Mouse (Mus musculus) heart, embryonic 15.5 days (tissue): ENCODE measurements around the gene Rbms2. TPM values are rescaled to one million over a fixed set of nuclear protein-coding genes. Genes with fewer than 3 reads are reported as not detected.
"Not testable (repeated sequence)": the region's sequence is repeated elsewhere in the genome, so short reads cannot be mapped to it uniquely, and the experiment has no call there.

Experiments
- ATAC-seq: fragments of 200-750 bp; cut with Nextera tagmentation; replicated peaks from 2 replicates; pipeline ENCODE4 v1.8.0; 2017; ENCODE audit warnings: low read depth, moderate TSS enrichment; ENCODE audit not compliant: insufficient number of reproducible peaks, insufficient read depth, low FRiP score
- H3K27ac ChIP-seq: fragments of 300-500 bp; sonication (generic); 2 replicates; pipeline ENCODE4 v1.5.1; 2015; ENCODE audit warnings: mild to moderate bottlenecking, inconsistent platforms
- H3K27me3 ChIP-seq: fragments of 300-500 bp; sonication (generic); 2 replicates; pipeline ENCODE4 v1.6.1; 2015; ENCODE audit warnings: inconsistent platforms
- H3K36me3 ChIP-seq: fragments of 300-500 bp; sonication (generic); 2 replicates; pipeline ENCODE4 v1.6.1; 2015; ENCODE audit warnings: mild to moderate bottlenecking, inconsistent platforms
- H3K4me1 ChIP-seq: fragments of 300-500 bp; sonication (generic); replicated peaks from 2 replicates; pipeline ENCODE4 v1.6.1; 2015; ENCODE audit warnings: inconsistent platforms
- H3K4me2 ChIP-seq: fragments of 300-500 bp; sonication (generic); 2 replicates; pipeline ENCODE4 v1.6.1; 2015; ENCODE audit warnings: inconsistent platforms, mild to moderate bottlenecking, moderate library complexity
- H3K4me3 ChIP-seq: fragments of 300-500 bp; sonication (generic); 2 replicates; pipeline ENCODE4 v1.5.1; 2015; ENCODE audit warnings: mild to moderate bottlenecking, inconsistent platforms
- H3K9ac ChIP-seq: fragments of 300-500 bp; sonication (generic); 2 replicates; pipeline ENCODE4 v1.6.1; 2015; ENCODE audit warnings: mild to moderate bottlenecking, inconsistent platforms
- H3K9me3 ChIP-seq: fragments of 300-500 bp; sonication (generic); replicated peaks from 2 replicates; pipeline ENCODE4 v1.6.1; 2016; ENCODE audit warnings: inconsistent platforms
- WGBS: fragments of 180-500 bp; shearing (Covaris S2); methylation state at CpG from one replicate; pipeline ENCODE4 v1.1.7; 2015; ENCODE audit warnings: mixed read lengths; 5-methylcytosine and 5-hydroxymethylcytosine counted together
- polyA plus RNA-seq: library from polyadenylated mRNA; unstranded; fragments of >200 nt; fragmentation: Nextera tagmentation; extraction: Ambion mirVana; gene quantifications from 2 replicates; pipeline ENCODE4 v1.2.1, GENCODE M21; 2015

The Rbms2 gene
- polyA plus RNA-seq, 1 experiment from 2014 or later = 33.8 TPM

DNA sequence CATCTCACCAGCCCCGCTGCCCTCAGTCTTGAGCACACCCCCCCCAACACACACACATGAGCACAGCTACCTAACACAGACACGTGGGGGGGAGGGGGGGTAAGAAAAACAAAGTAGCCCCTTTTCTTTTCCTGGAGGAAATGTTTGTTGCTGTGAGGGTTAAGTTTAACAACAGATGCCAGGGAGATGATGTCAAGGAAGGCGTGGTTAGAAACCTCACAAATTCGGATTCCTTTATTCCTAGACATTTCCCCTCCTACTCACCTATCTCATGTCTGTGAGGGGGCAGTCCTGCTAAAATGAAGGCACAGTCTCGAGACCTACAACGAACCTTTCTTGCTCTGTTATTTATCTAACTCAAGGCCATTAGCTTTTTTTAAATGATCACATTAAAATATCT, 13.0 kb downstream of the Rbms2 start:
- no peak for ATAC-seq
- Histone ChIP-seq H3K9ac (0 out of 2 replicates have a peak overlapping the region, but pooled peaks have one; percentile 2), H3K9me3 (no peaks in the 10 kb centered on the region), H3K4me2 (no peak overlapping the region), H3K27ac (peak overlapping the region; percentile 47; the same call in 1 of the 2 replicates), H3K4me1 (peaks cover 14% of the 10 kb centered on the region; the same call in 1 of the 2 replicates), H3K27me3 (no peaks in the 10 kb centered on the region), H3K4me3 (no peak overlapping the region), H3K36me3 (peaks cover 12% of the 10 kb centered on the region; the same call in 1 of the 2 replicates)
- 31% methylated on average over 6 of the region's 6 CpGs for WGBS

DNA sequence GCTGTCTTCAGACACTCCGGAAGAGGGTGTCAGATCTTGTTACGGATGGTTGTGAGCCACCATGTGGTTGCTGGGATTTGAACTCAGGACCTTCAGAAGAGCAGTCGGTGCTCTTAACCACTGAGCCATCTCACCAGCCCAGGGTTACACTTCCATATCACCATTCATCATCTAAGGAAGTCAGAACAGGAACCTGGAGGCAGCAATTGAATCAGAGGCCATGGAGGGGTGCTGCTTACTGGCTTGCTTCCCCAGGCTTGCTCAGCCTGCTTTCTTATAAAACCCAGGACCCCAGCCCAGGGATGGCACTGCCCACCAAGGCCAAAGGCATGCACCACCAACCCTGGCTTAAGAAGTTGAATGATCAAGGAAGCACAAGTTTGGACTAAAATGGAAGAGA, 14.4 kb downstream of the Rbms2 start:
- not testable (repeated sequence) for H3K4me3 ChIP-seq, H3K27ac ChIP-seq, H3K9ac ChIP-seq, H3K9me3 ChIP-seq, ATAC-seq, H3K27me3 ChIP-seq, H3K4me2 ChIP-seq
- Histone ChIP-seq H3K4me1 (peaks cover 14% of the 10 kb centered on the region; the same call in 1 of the 2 replicates), H3K36me3 (peaks cover 12% of the 10 kb centered on the region; the same call in 1 of the 2 replicates)
- 86% methylated on average over 3 of the region's 3 CpGs for WGBS

DNA sequence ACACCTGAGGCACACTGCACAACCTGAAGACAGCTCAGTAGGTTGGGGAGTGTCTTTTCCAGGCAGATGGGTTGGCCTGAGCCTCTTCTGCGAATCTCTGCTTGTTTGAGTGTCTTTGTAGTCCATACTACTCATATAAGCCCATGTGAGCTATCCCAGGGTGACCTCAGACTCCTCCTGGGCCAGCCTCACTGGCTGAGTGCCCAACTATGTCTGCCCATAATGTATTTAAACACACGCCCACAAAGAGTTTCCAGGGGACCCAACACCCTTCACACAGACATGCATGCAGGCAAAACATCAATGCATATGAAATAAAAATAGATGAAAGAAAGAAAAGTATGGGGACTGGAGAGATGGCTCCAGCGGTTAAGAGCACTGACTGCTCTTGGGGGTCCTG, 26.1 kb downstream of the Rbms2 start:
- no peak overlapping the region for H3K9ac ChIP-seq
- 57% methylated on average over 3 of the region's 3 CpGs for WGBS

DNA sequence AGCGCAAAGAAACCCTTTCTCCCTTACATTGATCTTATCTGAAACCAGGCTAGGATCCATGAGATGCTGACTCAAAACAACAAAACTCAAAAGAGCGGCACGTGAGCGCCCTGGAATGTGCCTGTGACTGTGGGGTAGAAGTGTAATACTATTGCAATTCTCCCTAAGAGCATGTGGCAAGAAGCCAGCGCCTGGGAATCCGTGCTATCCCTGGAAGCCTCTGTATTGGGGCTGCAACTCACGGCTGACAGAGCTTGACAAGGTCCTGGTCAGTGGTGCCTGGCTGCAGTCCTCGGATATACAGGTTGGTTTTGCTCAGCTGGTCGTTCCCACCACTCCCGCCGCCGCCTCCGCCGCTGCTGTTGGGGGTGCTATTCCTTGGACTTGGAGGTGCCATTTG, 29.2 kb downstream of the Rbms2 start:
- peaks cover 45% of the 10 kb centered on the region for H3K4me1 ChIP-seq
- H3K27ac ChIP-seq = peak overlapping the region; percentile 89
- 0 out of 2 replicates have a peak overlapping the region, but pooled peaks have one; percentile 16 for H3K9ac ChIP-seq
- H3K4me2 ChIP-seq = peak overlapping the region; percentile 51
- H3K4me3 ChIP-seq = peak overlapping the region; percentile 18; the same call in 1 of the 2 replicates
- H3K36me3 ChIP-seq = peaks cover 4% of the 10 kb centered on the region; the same call in 1 of the 2 replicates
- no peaks in the 10 kb centered on the region for H3K9me3 ChIP-seq
- WGBS = 43% methylated on average over 14 of the region's 14 CpGs
- no peaks in the 10 kb centered on the region for H3K27me3 ChIP-seq
- peak; percentile 77 for ATAC-seq

More for the DNA sequence above, 26.1 kb downstream of the Rbms2 start:
- H3K4me1 ChIP-seq = peaks cover 42% of the 10 kb centered on the region
- H3K4me3 ChIP-seq = no peak overlapping the region
- H3K4me2 ChIP-seq = no peak overlapping the region
- ATAC-seq = no peak
- H3K9me3 ChIP-seq = no peaks in the 10 kb centered on the region
- no peaks in the 10 kb centered on the region for H3K27me3 ChIP-seq
- H3K27ac ChIP-seq = no peak overlapping the region
- no peaks in the 10 kb centered on the region for H3K36me3 ChIP-seq

DNA sequence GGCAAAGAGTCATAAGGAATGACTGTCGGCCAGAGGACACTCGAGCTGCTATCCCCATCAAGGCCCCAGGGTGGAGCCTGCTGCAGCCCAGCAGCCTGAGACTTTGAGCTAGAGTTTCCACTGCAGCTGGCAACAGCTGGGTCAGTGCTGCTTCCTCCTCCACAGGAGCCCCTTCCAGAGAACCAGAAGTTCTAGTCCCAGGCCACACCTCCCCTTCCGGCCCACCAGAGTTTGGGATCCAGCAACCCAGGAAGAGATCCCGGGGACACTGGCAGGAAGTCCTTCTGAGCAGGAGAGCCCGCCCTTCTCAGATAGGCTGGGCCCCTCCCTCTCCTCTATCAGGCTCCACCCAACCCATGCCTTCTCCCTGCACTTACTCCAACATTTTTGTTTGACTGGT, 30.5 kb downstream of the Rbms2 start:
- Histone ChIP-seq H3K9ac (peak overlapping the region; percentile 36; the same call in 1 of the 2 replicates), H3K4me2 (peak overlapping the region; percentile 41)

DNA sequence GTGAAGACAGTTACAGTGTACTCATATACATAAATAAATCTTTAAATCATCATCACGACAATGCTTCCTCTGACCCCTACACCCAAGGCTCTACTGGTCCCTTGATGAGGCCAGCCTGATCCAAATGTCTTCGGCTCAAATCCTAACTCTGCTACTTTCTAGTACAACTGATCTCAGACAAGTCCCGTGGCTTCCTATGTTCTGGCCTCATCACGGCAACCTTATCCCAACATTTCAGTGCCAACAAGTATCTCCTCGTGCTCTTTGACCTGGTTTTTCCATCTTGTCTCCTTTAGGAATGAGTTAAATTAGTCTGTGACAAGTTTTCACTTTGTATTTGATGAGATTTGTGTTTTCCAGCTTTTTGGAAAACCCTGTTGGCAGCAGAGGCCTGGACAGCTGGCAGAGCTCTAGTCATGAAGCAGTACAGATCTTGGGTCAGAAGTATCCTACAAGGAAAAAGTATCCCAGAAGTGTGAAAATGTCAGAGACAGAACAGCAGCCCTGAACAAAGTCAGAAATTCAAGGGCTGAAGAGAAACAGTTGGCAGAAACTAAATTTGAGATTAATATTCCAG, 31.2 kb downstream of the Rbms2 start:
- no peak for ATAC-seq
- Histone ChIP-seq H3K9me3 (no peaks in the 10 kb centered on the region), H3K9ac (no peak overlapping the region), H3K27ac (peak overlapping the region; percentile 89), H3K4me2 (peak overlapping the region; percentile 41; the same call in 1 of the 2 replicates), H3K4me1 (peaks cover 36% of the 10 kb centered on the region), H3K36me3 (peaks cover 20% of the 10 kb centered on the region), H3K27me3 (no peaks in the 10 kb centered on the region), H3K4me3 (no peak overlapping the region)
- WGBS = 66% methylated on average over 5 of the region's 5 CpGs

More for the DNA sequence above, 30.5 kb downstream of the Rbms2 start:
- Histone ChIP-seq H3K4me1 (peaks cover 43% of the 10 kb centered on the region), H3K9me3 (no peaks in the 10 kb centered on the region), H3K27ac (peak overlapping the region; percentile 89), H3K36me3 (peaks cover 14% of the 10 kb centered on the region), H3K4me3 (peak overlapping the region; percentile 1; the same call in 1 of the 2 replicates), H3K27me3 (no peaks in the 10 kb centered on the region)
- WGBS = 3% methylated on average over 5 of the region's 5 CpGs
- peak; percentile 88 for ATAC-seq

DNA sequence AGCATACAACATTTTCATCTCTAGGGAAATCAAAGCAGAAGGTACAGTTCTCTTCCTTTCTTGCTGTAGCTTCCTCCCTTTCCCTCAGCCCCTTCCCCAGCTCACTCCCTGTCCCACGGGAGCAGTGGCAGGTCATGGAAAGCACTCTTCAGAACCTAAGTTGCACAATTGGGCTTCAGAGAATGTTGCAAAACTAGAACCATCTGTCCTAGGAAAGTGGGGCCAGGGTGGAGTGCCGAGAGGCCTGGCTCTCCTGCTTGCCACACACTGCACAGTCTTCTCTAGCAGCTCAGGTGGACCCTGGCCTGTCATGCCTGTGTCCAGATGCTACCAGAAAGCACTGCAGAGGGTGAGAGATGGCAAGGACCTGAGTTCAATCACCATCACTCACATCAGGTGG, 35.1 kb downstream of the Rbms2 start:
- no peak overlapping the region for H3K9ac ChIP-seq
- ATAC-seq = no peak
- peaks cover 13% of the 10 kb centered on the region for H3K4me1 ChIP-seq
- H3K36me3 ChIP-seq = peaks cover 29% of the 10 kb centered on the region
- H3K27ac ChIP-seq = no peak overlapping the region
- no peaks in the 10 kb centered on the region for H3K27me3 ChIP-seq
- WGBS = 77% methylated on average over 2 of the region's 2 CpGs
- H3K4me3 ChIP-seq = no peak overlapping the region
- no peak overlapping the region for H3K4me2 ChIP-seq
- no peaks in the 10 kb centered on the region for H3K9me3 ChIP-seq

DNA sequence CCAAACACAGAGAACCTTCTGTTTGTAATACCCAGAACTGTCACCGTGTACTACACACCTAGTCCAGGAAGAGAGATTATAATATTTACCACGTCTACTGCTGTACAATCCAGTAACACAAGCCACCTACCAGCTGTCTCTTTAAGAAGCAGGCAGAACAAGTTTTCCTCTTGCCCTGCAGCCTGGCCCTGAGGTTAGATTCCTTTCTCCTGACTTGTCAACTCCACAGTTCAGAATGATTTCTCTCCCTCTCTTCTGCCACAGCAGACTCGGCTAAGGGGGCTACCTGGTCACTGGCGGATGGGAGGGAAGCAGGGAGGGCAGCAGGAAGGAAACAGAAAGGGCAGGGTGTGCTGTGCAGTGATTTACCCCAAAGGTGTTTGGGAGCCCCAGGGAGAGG, 36.4 kb downstream of the Rbms2 start:
- Histone ChIP-seq H3K9ac (no peak overlapping the region), H3K4me1 (no peaks in the 10 kb centered on the region), H3K36me3 (peaks cover 39% of the 10 kb centered on the region), H3K4me3 (no peak overlapping the region), H3K27me3 (no peaks in the 10 kb centered on the region), H3K27ac (no peak overlapping the region), H3K4me2 (no peak overlapping the region), H3K9me3 (no peaks in the 10 kb centered on the region)
- 59% methylated on average over 4 of the region's 4 CpGs for WGBS
- no peak for ATAC-seq

DNA sequence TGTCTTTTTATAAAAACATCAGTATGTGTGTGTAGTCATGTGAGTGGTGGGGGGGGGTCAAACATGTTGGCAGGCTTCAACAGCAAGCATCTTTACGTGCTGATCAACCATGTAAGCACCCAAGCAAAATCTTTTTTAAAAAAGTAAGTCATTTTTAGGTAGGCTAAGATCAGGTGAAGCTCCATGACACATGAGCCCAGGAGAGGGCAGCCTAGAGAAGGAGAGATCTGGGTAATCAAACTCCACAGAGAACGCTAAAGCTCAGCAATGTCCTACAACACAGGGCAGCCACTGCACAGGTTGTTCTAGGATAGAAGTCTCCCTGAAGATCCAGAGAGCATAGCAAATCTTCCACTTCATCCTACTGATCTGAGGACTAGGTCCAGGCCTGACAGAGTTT, 37.9 kb downstream of the Rbms2 start:
- H3K9me3 ChIP-seq = no peaks in the 10 kb centered on the region
- ATAC-seq = no peak
- H3K4me3 ChIP-seq = no peak overlapping the region
- whole genome bisulfite sequencing = 54% methylated on average over 2 of the region's 2 CpGs
- H3K9ac ChIP-seq = no peak overlapping the region
- no peaks in the 10 kb centered on the region for H3K27me3 ChIP-seq
- H3K4me2 ChIP-seq = no peak overlapping the region
- H3K27ac ChIP-seq = no peak overlapping the region
- H3K4me1 ChIP-seq = no peaks in the 10 kb centered on the region
- peaks cover 50% of the 10 kb centered on the region for H3K36me3 ChIP-seq

DNA sequence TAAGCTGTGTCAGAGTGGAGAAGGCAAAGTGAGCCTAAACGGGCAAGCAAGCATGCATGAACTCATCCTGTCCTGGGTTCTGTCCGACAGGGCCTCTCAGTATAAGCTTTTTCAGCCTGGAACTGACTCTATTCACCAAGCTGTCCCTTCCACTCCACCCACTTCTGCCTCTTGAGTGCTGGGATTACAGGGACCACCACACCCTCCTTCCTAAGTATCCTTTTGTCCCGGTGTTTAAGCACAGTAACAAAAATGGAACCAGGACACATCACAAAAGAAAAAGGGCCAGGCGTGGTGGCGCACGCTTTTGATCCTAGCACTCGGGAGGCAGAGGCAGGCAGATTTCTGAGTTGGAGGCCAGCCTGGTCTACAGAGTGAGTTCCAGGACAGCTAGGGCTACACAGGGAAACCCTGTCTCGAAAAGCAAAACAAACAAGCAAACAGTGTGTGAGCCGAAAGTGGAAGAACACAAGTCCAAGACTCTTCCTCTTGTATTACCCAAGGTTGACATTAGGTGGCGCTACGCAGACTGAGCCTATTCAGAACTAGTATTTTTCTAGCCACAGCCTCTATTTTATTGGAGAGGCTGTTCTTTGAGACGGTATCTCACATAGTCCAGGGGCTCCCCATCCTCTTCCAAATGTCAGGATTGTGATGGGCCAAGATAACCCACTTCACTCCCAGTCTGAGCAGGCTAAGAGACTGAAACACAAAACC, 39.7 kb downstream of the Rbms2 start:
- Histone ChIP-seq H3K27ac (no peak overlapping the region), H3K36me3 (peaks cover 49% of the 10 kb centered on the region)
- 69% methylated on average over 12 of the region's 12 CpGs for WGBS

DNA sequence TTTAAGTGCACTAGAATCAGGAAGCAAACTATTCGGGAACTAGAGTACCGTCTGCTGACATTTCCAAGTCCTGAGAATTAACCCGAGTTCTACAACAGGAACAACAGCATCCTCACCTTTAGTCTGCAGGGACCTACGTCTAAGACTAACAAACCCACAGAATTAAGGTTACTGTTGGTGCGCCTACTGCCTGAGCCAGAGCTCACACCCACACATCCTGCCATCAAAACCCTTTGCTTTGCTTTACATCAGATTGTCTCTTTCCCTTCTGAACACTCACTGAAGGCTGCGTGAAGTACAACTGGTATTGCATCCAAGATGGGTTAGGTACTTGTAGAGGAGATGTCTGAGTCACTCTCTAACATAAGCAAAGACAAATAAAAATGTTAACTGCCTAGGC, 44.7 kb downstream of the Rbms2 start:
- ATAC-seq = no peak
- Histone ChIP-seq H3K4me2 (no peak overlapping the region), H3K27ac (no peak overlapping the region), H3K36me3 (peaks cover 55% of the 10 kb centered on the region), H3K9me3 (no peaks in the 10 kb centered on the region), H3K4me1 (no peaks in the 10 kb centered on the region), H3K9ac (no peak overlapping the region), H3K4me3 (no peak overlapping the region), H3K27me3 (no peaks in the 10 kb centered on the region)
- 85% methylated on average over 6 of the region's 6 CpGs for WGBS

More for the DNA sequence above, 39.7 kb downstream of the Rbms2 start:
- Histone ChIP-seq H3K4me3 (no peak overlapping the region), H3K9ac (no peak overlapping the region), H3K4me2 (no peak overlapping the region), H3K4me1 (no peaks in the 10 kb centered on the region), H3K27me3 (no peaks in the 10 kb centered on the region), H3K9me3 (no peaks in the 10 kb centered on the region)
- no peak for ATAC-seq
